Mouse (Mus musculus) embryonic facial prominence, embryonic 11.5 days (tissue): ENCODE results near the gene Prelp. TPM values are rescaled to one million over a fixed set of nuclear protein-coding genes. Genes with fewer than 3 reads are reported as not detected.

Experiments
- ATAC-seq: fragments of 200-750 bp; cut with Nextera tagmentation; replicated peaks from 2 replicates; pipeline ENCODE4 v1.8.0; 2017; ENCODE audit warnings: low read depth; ENCODE audit not compliant: insufficient number of reproducible peaks, low FRiP score, low TSS enrichment
- DNase-seq: peaks from one replicate; pipeline ENCODE4 v3.0.0-alpha.2; 2015; ENCODE audit warnings: low spot score
- H3K27ac ChIP-seq: fragments of 300-500 bp; sonication (generic); replicated peaks from 2 replicates; pipeline ENCODE4 v1.5.1; 2014; ENCODE audit warnings: mild to moderate bottlenecking, low read depth, low read length, control low read depth
- H3K27me3 ChIP-seq: fragments of 300-500 bp; sonication (generic); 2 replicates; pipeline ENCODE4 v1.6.1; 2014; ENCODE audit warnings: mild to moderate bottlenecking, low read length, moderate library complexity, mixed read lengths; ENCODE audit not compliant: control insufficient read depth, insufficient read depth
- H3K36me3 ChIP-seq: fragments of 300-500 bp; sonication (generic); replicated peaks from 2 replicates; pipeline ENCODE4 v1.6.1; 2014; ENCODE audit warnings: low read depth, mild to moderate bottlenecking, low read length, moderate library complexity, mixed read lengths; ENCODE audit not compliant: control insufficient read depth, insufficient read depth
- H3K4me1 ChIP-seq: fragments of 300-500 bp; sonication (generic); 2 replicates; pipeline ENCODE4 v1.6.1; 2014; ENCODE audit warnings: low read length, mixed read lengths; ENCODE audit not compliant: control insufficient read depth, insufficient read depth
- H3K4me2 ChIP-seq: fragments of 300-500 bp; sonication (generic); 2 replicates; pipeline ENCODE4 v1.6.1; 2014; ENCODE audit warnings: low read depth, mild to moderate bottlenecking, control low read depth, low read length, moderate library complexity
- H3K4me3 ChIP-seq: fragments of 300-500 bp; sonication (generic); 2 replicates; pipeline ENCODE4 v1.5.1; 2014; ENCODE audit warnings: low read depth, low read length, control low read depth
- H3K9ac ChIP-seq: fragments of 300-500 bp; sonication (generic); replicated peaks from 2 replicates; pipeline ENCODE4 v1.6.1; 2014; ENCODE audit warnings: mild to moderate bottlenecking, control low read depth, low read length
- H3K9me3 ChIP-seq: fragments of 300-500 bp; sonication (generic); replicated peaks from 2 replicates; pipeline ENCODE4 v1.6.1; 2016; ENCODE audit warnings: mild to moderate bottlenecking, low read length, inconsistent platforms, mixed read lengths; ENCODE audit not compliant: control insufficient read depth
- WGBS: fragments of 180-500 bp; shearing (Covaris S2); extraction: QIAGEN DNeasy Blood & Tissue Kit; methylation state at CpG from one replicate; pipeline ENCODE4 v1.1.7; 2014; 5-methylcytosine and 5-hydroxymethylcytosine counted together
- polyA plus RNA-seq: library from polyadenylated mRNA; unstranded; fragments of >200 nt; fragmentation: Nextera tagmentation; extraction: Ambion mirVana; gene quantifications from 2 replicates; pipeline ENCODE4 v1.2.1, GENCODE M21; 2014

The Prelp gene
- polyA plus RNA-seq, 1 experiment from 2014 or later = 1.2 TPM

DNA sequence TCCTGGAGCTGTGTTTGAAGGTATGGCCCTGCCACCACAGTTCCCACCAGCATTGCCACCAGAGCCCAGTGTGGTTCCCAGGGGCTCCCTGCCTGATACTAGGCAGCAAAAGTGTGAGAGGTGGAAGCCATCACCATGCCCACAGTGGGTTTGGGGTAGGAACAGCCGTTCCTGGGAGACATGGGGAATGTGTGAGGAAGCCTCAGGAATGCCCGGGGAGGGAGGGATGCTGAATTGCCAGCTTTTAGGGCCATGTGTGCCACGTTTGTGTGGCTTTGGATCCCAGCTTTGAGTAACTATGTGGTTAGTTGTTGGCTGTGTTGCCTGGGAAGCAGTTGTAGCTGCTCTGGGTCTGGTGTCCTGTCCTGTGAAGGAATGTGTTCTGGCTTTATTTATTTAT lies 20.7 kb upstream of the Prelp start:
- no peaks in the 10 kb centered on the region for H3K36me3 ChIP-seq
- no peak overlapping the region for H3K4me2 ChIP-seq
- DNase-seq = no peak
- ATAC-seq = no peak
- H3K27ac ChIP-seq = no peak overlapping the region
- H3K4me3 ChIP-seq = no peak overlapping the region
- H3K4me1 ChIP-seq = no peaks in the 10 kb centered on the region
- H3K9ac ChIP-seq = no peak overlapping the region
- H3K27me3 ChIP-seq = no peaks in the 10 kb centered on the region
- WGBS = 92% methylated on average over 3 of the region's 3 CpGs
- no peaks in the 10 kb centered on the region for H3K9me3 ChIP-seq

DNA sequence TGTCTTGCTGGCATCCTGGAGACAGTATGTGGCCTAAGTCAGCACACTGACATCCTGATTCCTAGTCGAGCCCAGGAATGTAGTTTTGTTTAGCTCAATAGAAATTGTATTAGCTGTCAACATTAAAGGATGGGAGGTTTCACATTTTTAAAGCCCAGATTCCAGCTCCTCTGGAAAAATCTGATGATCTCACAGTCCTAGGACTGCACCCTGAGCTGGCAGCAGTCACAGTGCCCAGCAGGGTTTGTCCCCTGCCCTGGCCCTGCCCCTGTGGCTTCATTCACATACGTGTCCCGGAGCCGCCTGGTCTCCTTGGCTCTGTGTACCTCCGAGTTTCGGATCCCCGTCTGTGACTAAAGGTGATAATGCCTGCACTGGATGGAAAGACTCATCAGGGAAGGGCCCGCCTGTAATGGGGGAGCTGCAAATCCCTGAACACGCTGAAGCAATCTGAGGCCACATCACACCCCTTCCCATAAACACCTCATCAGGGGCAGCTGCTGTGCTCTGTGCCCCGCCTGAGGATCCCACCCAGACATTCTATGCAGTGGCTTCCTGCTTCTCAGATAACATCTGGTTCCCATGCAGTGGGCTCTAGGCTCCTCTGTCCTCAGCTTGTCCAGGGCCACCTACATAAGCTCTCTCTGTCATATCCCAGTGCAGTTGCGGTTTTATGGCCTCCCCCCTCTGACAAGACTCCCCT lies 20.1 kb upstream of the Prelp start:
- ATAC-seq (0 out of 2 replicates have a peak, but pooled peaks have one; percentile 44), DNase-seq (no peak)
- no peaks in the 10 kb centered on the region for H3K4me1 ChIP-seq
- WGBS = 54% methylated on average over 11 of the region's 11 CpGs
- H3K27ac ChIP-seq = no peak overlapping the region
- no peak overlapping the region for H3K4me2 ChIP-seq
- no peak overlapping the region for H3K9ac ChIP-seq
- H3K27me3 ChIP-seq = no peaks in the 10 kb centered on the region
- no peak overlapping the region for H3K4me3 ChIP-seq
- H3K36me3 ChIP-seq = no peaks in the 10 kb centered on the region
- no peaks in the 10 kb centered on the region for H3K9me3 ChIP-seq

DNA sequence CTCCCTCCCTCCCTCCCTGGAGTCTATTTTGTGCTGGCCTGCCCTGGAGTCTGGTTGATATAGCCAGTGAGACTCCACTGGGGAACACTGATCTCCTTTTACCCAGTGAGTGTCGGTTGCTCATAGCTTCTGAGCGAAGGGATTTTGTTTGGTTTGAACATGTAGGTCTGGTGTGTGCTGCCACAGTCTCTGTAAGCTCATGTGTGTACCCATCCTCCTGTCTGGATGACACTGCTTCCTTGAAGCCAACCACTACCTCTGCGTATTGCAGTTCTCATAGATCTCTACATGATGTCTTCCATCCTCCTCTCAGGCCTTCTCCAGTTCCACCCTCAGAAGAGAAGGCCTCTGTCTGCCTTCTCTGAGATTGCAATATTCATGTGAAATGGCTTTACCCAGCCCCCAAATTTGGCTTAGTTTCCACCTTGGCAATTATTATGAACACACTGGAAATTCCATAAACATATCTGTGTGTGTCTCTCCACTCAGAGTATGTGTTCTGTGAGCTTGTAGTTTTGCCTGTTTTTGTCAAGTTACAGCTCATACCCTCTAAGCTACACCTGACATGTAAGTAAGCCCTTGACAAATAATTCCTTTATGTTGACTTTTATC lies 19.4 kb upstream of the Prelp start:
- H3K9me3 ChIP-seq = no peaks in the 10 kb centered on the region
- 81% methylated on average over 3 of the region's 3 CpGs for WGBS
- H3K9ac ChIP-seq = no peak overlapping the region
- DNase-seq (no peak), ATAC-seq (no peak)
- no peaks in the 10 kb centered on the region for H3K27me3 ChIP-seq
- no peak overlapping the region for H3K4me2 ChIP-seq
- H3K4me1 ChIP-seq = no peaks in the 10 kb centered on the region
- no peaks in the 10 kb centered on the region for H3K36me3 ChIP-seq
- H3K27ac ChIP-seq = no peak overlapping the region
- no peak overlapping the region for H3K4me3 ChIP-seq

DNA sequence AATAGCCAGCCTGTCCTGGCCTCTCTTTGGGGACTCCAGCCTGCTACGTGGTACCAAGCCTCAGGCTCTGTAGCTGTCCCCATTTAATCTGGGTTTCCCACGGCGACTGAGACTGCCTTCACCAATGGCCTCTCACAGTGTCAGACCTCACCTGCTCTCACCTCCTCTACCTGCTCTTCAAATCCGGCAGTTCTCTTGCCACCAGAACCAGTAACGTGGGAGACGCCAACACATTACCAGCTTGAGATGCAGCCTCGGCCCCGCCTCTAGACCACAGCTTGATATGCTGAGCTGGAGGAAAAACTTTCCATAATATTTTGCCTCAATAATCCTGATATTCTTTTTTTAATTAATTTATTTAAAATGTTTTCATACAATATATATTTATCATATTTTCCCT lies 18.5 kb upstream of the Prelp start:
- Histone ChIP-seq H3K9me3 (no peaks in the 10 kb centered on the region), H3K36me3 (no peaks in the 10 kb centered on the region), H3K4me3 (no peak overlapping the region), H3K4me1 (no peaks in the 10 kb centered on the region), H3K9ac (no peak overlapping the region), H3K4me2 (no peak overlapping the region), H3K27me3 (no peaks in the 10 kb centered on the region), H3K27ac (no peak overlapping the region)
- 84% methylated on average over 8 of the region's 8 CpGs for WGBS
- ATAC-seq = no peak
- no peak for DNase-seq

DNA sequence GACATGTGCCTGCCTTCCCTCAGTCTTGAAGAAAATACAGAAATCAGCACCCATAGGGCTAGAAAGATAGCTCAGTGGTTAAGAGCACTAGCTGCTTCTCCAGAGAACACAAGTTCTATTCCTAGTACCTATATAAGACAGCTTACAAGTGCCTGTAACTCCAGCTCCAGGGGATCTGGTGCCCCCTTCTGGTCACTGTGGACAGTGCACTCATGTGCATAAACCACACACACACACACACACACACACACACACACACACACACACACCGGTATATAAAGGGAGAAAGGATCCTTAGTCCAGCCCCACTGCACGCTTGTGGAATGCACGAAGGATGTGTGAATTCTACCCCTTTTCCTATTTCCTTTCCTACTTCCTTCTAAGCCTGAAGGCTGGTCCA lies 15.0 kb upstream of the Prelp start:
- WGBS = 93% methylated on average over 3 of the region's 3 CpGs
- Histone ChIP-seq H3K4me1 (no peaks in the 10 kb centered on the region; the same call in 1 of the 2 replicates), H3K27me3 (no peaks in the 10 kb centered on the region), H3K4me3 (no peak overlapping the region), H3K27ac (no peak overlapping the region), H3K4me2 (no peak overlapping the region), H3K9me3 (no peaks in the 10 kb centered on the region), H3K36me3 (no peaks in the 10 kb centered on the region), H3K9ac (no peak overlapping the region)
- ATAC-seq (no peak), DNase-seq (no peak)

DNA sequence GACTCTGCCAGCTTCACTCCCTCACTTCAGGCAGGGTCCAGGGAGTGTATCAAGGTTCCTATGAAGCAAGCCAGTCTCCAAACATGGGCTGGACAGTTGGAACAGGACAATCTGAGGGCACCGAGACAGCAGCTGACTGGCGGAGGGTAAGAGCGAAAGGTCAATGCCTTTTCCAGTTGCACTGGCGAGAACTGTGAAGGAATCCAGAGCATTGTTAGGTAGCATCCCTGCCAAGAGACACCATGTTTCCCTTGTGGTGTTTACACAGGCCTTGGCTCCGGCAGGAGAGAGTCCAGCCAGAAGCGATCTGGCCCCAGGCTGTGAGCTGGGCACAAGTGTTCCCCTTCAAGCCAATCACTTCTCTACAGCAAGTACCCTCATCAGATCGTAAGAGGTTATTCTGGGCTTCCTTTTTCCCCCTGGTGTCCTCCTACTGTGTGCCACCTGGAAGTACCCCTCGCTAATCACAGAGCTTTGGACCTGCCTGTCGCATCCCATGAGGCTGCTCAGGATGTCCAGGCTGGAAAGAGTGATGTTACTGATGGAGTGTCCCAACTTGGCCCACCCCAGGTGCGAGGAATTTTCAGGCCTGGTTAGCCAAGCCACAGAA lies 13.2 kb upstream of the Prelp start:
- WGBS = 84% methylated on average over 10 of the region's 10 CpGs
- no peaks in the 10 kb centered on the region for H3K36me3 ChIP-seq
- H3K27me3 ChIP-seq = no peaks in the 10 kb centered on the region
- no peak overlapping the region for H3K4me3 ChIP-seq
- no peak overlapping the region for H3K4me2 ChIP-seq
- H3K27ac ChIP-seq = no peak overlapping the region
- DNase-seq (no peak), ATAC-seq (no peak)
- H3K9ac ChIP-seq = no peak overlapping the region
- no peaks in the 10 kb centered on the region for H3K9me3 ChIP-seq
- H3K4me1 ChIP-seq = no peaks in the 10 kb centered on the region; the same call in 1 of the 2 replicates

DNA sequence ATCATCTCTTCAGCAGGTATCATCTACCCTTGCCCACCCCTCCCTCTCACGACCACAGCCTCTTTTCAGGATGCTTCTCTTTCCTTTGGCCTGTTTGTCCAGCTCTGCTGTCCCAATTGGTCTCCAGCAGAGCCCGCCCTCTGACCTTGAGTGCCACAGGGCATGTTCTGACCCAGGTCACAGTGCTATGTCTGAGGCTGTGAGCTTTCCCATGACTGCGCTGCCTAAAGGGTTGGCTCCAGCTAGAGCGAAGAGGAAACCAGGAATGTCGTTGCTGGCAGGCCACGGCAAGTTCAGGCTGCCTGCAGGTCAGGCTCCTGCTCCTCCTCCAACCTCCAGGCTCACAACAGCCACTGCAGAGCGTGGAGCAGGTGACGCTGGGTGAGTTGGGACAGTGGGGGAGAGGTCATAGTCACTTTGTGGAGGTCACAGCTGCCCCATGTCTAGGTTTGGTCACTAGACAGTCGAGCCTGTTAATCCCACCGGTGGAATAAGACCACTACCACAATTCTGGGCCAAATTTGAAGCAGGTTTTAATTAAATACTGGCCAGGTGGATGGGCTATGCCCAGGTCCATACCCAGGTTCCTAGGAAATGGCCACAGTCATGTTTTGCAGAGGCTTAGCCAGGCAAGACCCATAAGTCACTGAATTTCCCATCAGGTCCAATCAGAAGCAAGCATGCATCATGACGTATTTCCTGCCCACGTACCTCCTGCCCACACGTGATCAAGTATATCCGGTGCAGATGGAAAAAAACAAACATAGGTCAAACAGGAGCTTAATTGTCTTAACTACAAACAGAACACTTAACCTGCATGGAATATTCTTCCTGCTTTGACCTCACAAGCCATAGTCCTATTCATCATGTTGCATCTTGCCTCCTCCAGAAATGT lies 12.3 kb upstream of the Prelp start:
- Histone ChIP-seq H3K4me3 (no peak overlapping the region), H3K4me2 (no peak overlapping the region), H3K27me3 (no peaks in the 10 kb centered on the region), H3K9ac (no peak overlapping the region), H3K27ac (no peak overlapping the region), H3K9me3 (no peaks in the 10 kb centered on the region), H3K36me3 (no peaks in the 10 kb centered on the region), H3K4me1 (no peaks in the 10 kb centered on the region; the same call in 1 of the 2 replicates)
- DNase-seq = no peak
- 41% methylated on average over 14 of the region's 14 CpGs for WGBS
- ATAC-seq = no peak
